In the genomic region with DNA sequence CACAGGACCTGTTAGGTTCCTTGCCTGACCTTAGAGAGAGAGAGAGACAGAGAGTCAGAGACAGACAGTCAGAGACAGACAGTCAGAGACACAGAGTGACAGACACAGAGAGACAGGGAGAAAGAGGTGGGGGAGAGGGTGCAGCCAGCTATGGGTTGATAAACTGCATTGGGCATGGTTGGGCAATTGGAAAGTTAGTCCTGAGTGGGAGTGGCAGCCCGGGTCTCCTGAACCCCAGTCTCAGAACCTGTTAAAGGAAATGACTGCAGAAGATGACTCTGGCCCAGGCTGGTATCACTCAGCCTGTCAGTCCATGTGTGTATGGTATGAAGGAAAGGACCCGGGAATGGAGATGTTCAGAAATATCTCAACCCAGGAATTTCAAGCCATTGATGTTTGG, we compare ENCODE assay signal across 8 mouse cellular contexts. TPM values are rescaled to one million over a fixed set of nuclear protein-coding genes. Genes with fewer than 3 reads are reported as not detected.
DNase-seq lines count a peak whose midpoint lies in the region; ATAC-seq and TF ChIP-seq lines count a peak whose summit lies in the region.

No protein-coding gene starts in this region.

- TF ChIP-seq CTCF in cortical plate, adult 2 months (IDR thresholded peaks at IDR 0.05; ENCODE audit: extremely low read depth, insufficient read depth, low read length) = no peak

- H3K4me2 ChIP-seq in kidney, embryonic 14.5 days (replicated peaks; ENCODE audit: low read depth, low read length) = peak overlapping the region; percentile 55; the same call in 1 of the 2 replicates
- H3K4me2 ChIP-seq in heart, embryonic 16.5 days (ENCODE audit: low read depth, low read length) = peak overlapping the region; percentile 78
- peak overlapping the region; percentile 97 for H3K4me2 ChIP-seq in midbrain, embryonic 13.5 days (replicated peaks)

- no peak for ATAC-seq in kidney, embryonic 14.5 days (ENCODE audit: low FRiP score, low TSS enrichment)
- no peak for ATAC-seq in heart, embryonic 16.5 days (replicated peaks; ENCODE audit: extremely low read depth, insufficient read depth, low FRiP score)
- no peak for ATAC-seq in midbrain, embryonic 13.5 days

- H3K4me1 ChIP-seq in kidney, embryonic 14.5 days (ENCODE audit: control insufficient read depth, insufficient read depth, low read length) = no peaks in the 10 kb centered on the region; the same call in 1 of the 2 replicates
- peaks cover 10% of the 10 kb centered on the region for H3K4me1 ChIP-seq in cortical plate, adult 2 months (ENCODE audit: control insufficient read depth, insufficient read depth, low read length)
- H3K4me1 ChIP-seq in heart, embryonic 16.5 days (ENCODE audit: control insufficient read depth, insufficient read depth, low read length) = peaks cover 20% of the 10 kb centered on the region
- peaks cover 38% of the 10 kb centered on the region for H3K4me1 ChIP-seq in midbrain, embryonic 13.5 days (replicated peaks)

- no peak overlapping the region; the same call in 1 of the 2 replicates for H3K4me3 ChIP-seq in kidney, embryonic 14.5 days (ENCODE audit: low read length)
- peak overlapping the region; percentile 52 for H3K4me3 ChIP-seq in cortical plate, adult 2 months (ENCODE audit: insufficient read depth, low read length)
- H3K4me3 ChIP-seq in heart, embryonic 16.5 days (ENCODE audit: low read length) = peak overlapping the region; percentile 88
- 0 out of 2 replicates have a peak overlapping the region, but pooled peaks have one; percentile 65 for H3K4me3 ChIP-seq in midbrain, embryonic 13.5 days (replicated peaks)

- peak overlapping the region; percentile 85; the same call in 1 of the 2 replicates for H3K9ac ChIP-seq in kidney, embryonic 14.5 days (ENCODE audit: low read depth, low read length)
- H3K9ac ChIP-seq in heart, embryonic 16.5 days (ENCODE audit: low read length) = 0 out of 2 replicates have a peak overlapping the region, but pooled peaks have one; percentile 11
- H3K9ac ChIP-seq in midbrain, embryonic 13.5 days (replicated peaks) = 0 out of 2 replicates have a peak overlapping the region, but pooled peaks have one; percentile 82

- TF ChIP-seq POLR2A in cortical plate, adult 2 months (IDR thresholded peaks at IDR 0.05; ENCODE audit: extremely low read depth, insufficient read depth, low read length) = no peak

- no peak for DNase-seq in kidney, postnatal 14 days
- no peak for DNase-seq in layer of hippocampus, adult 18-20 months (ENCODE audit: low spot score in 2 of 2)
- DNase-seq in left cerebral cortex, adult 18-20 months (ENCODE audit: low spot score in 2 of 2) = no peak
- no peak for DNase-seq in cerebellum, adult 18-20 months

- WGBS in kidney, embryonic 14.5 days = 44% methylated on average over 2 of the region's 2 CpGs
- 35% methylated on average over 2 of the region's 2 CpGs for WGBS in heart, embryonic 16.5 days
- WGBS in midbrain, embryonic 13.5 days = 71% methylated on average over 2 of the region's 2 CpGs

- H3K36me3 ChIP-seq in kidney, embryonic 14.5 days (ENCODE audit: control insufficient read depth, insufficient read depth, low read length) = peaks cover 3% of the 10 kb centered on the region; the same call in 1 of the 2 replicates
- peaks cover 9% of the 10 kb centered on the region for H3K36me3 ChIP-seq in heart, embryonic 16.5 days (ENCODE audit: control insufficient read depth, insufficient read depth)
- 0 out of 2 replicates have a peak, but pooled peaks cover under 1% of the 10 kb centered on the region for H3K36me3 ChIP-seq in midbrain, embryonic 13.5 days

- no peaks in the 10 kb centered on the region; the same call in 1 of the 2 replicates for H3K27me3 ChIP-seq in kidney, embryonic 14.5 days (ENCODE audit: control insufficient read depth, insufficient read depth, low read length)
- no peaks in the 10 kb centered on the region for H3K27me3 ChIP-seq in heart, embryonic 16.5 days (ENCODE audit: control insufficient read depth, insufficient read depth, low read length)
- H3K27me3 ChIP-seq in midbrain, embryonic 13.5 days = no peaks in the 10 kb centered on the region

- no peak overlapping the region for H3K27ac ChIP-seq in kidney, embryonic 14.5 days (ENCODE audit: low read depth, low read length)
- H3K27ac ChIP-seq in cortical plate, adult 2 months (ENCODE audit: insufficient read depth, low read length) = no peak overlapping the region
- H3K27ac ChIP-seq in heart, embryonic 16.5 days (ENCODE audit: low read length) = no peak overlapping the region
- H3K27ac ChIP-seq in midbrain, embryonic 13.5 days = no peak overlapping the region

- H3K9me3 ChIP-seq in kidney, embryonic 14.5 days (ENCODE audit: control insufficient read depth, low read length) = no peaks in the 10 kb centered on the region
- H3K9me3 ChIP-seq in heart, embryonic 16.5 days (replicated peaks; ENCODE audit: control insufficient read depth, low read length) = no peaks in the 10 kb centered on the region
- no peaks in the 10 kb centered on the region for H3K9me3 ChIP-seq in midbrain, embryonic 13.5 days

RNA-seq across cellular contexts. Expression of a gene that starts 2.1 kb away (rescaled TPM):
- polyA plus RNA-seq in kidney, embryonic 14.5 days (2014; fragmentation: Nextera tagmentation; extraction: Ambion mirVana) = 3.9 and 8.5 TPM in 2 replicates
- polyA plus RNA-seq in cortical plate, adult 2 months (2012; rRNA removed) = 15.4 and 16.7 TPM in 2 replicates
- polyA plus RNA-seq in heart, embryonic 16.5 days (2015; fragmentation: Nextera tagmentation; extraction: Ambion mirVana) = 8.8 and 10.2 TPM in 2 replicates
- polyA plus RNA-seq in midbrain, embryonic 13.5 days (2015; fragmentation: Nextera tagmentation; extraction: Ambion mirVana) = 4.9 and 5.3 TPM in 2 replicates
- 10 to 100 TPM; 22.0 to 23.3 TPM for total RNA-seq in layer of hippocampus, adult 18-20 months (2021)
- total RNA-seq in left cerebral cortex, adult 18-20 months (2021) = 10 to 100 TPM; 15.9 to 17.2 TPM

Comparison
In these comparisons a context has a peak if more than half of its experiments do, and no peak if none do; other contexts are left out.
1. H3K9ac ChIP-seq: peak in every context shown above with its lines; median percentile 85 in kidney, embryonic 14.5 days; 82 in midbrain, embryonic 13.5 days; 11 in heart, embryonic 16.5 days.